Mouse (Mus musculus): ENCODE results near the gene A1cf.

The A1cf gene

GRCm38 (mm10) chr19:31868521-31868920 lies at the start of gene A1cf:
Gene A1cf (plus strand): TSS chr19:31868764.
- no peak for DNase-seq (ENCODE audit: low spot score)

GRCm38 (mm10) chr19:31834250-31834649 lies 34.3 kb upstream of the A1cf start:
- no peak for DNase-seq (ENCODE audit: low spot score)

GRCm38 (mm10) chr19:31861909-31862308 lies 6.7 kb upstream of the A1cf start:
- DNase-seq (ENCODE audit: low spot score), result no peak

- no peak for DNase-seq (ENCODE audit: low spot score)
Observed at GRCm38 (mm10) chr19:31862512-31863249, 5.9 kb upstream of the A1cf start.

- DNase-seq (ENCODE audit: low spot score), result no peak
Observed at GRCm38 (mm10) chr19:31865451-31865850, 3.1 kb upstream of the A1cf start.

GRCm38 (mm10) chr19:31868076-31868475 lies 488 bp upstream of the A1cf start:
- no peak for DNase-seq (ENCODE audit: low spot score)

- DNase-seq (ENCODE audit: low spot score), result no peak
Observed at GRCm38 (mm10) chr19:31868971-31869370, 407 bp downstream of the A1cf start.

- DNase-seq (ENCODE audit: low spot score), result no peak
Observed at GRCm38 (mm10) chr19:31871377-31871776, 2.8 kb downstream of the A1cf start.

GRCm38 (mm10) chr19:31877968-31878367 lies 9.4 kb downstream of the A1cf start:
- no peak for DNase-seq (ENCODE audit: low spot score)

GRCm38 (mm10) chr19:31884594-31884993 lies 16.0 kb downstream of the A1cf start:
- no peak for DNase-seq (ENCODE audit: low spot score)

GRCm38 (mm10) chr19:31887275-31887674 lies 18.7 kb downstream of the A1cf start:
- no peak for DNase-seq (ENCODE audit: low spot score)

GRCm38 (mm10) chr19:31889988-31890387 lies 21.4 kb downstream of the A1cf start:
- no peak for DNase-seq (ENCODE audit: low spot score)

- DNase-seq (ENCODE audit: low spot score), result no peak
Observed at GRCm38 (mm10) chr19:31891001-31891893, 22.7 kb downstream of the A1cf start.

- DNase-seq (ENCODE audit: low spot score), result no peak
Observed at GRCm38 (mm10) chr19:31895971-31896370, 27.4 kb downstream of the A1cf start.

- DNase-seq (ENCODE audit: low spot score), result no peak
Observed at GRCm38 (mm10) chr19:31896711-31897110, 28.1 kb downstream of the A1cf start.

- no peak for DNase-seq (ENCODE audit: low spot score)
Observed at GRCm38 (mm10) chr19:31905671-31906070, 37.1 kb downstream of the A1cf start.

- no peak for DNase-seq (ENCODE audit: low spot score)
Observed at GRCm38 (mm10) chr19:31910423-31910822, 41.9 kb downstream of the A1cf start.

- no peak for DNase-seq (ENCODE audit: low spot score)
Observed at GRCm38 (mm10) chr19:31913946-31914345, 45.4 kb downstream of the A1cf start.

GRCm38 (mm10) chr19:31920357-31920756 lies 51.8 kb downstream of the A1cf start:
- DNase-seq (ENCODE audit: low spot score), result no peak

GRCm38 (mm10) chr19:31921852-31922251 lies 53.3 kb downstream of the A1cf start:
- DNase-seq (ENCODE audit: low spot score), result no peak

- DNase-seq (ENCODE audit: low spot score), result no peak
Observed at GRCm38 (mm10) chr19:31923615-31924352, 55.2 kb downstream of the A1cf start.

- no peak for DNase-seq (ENCODE audit: low spot score)
Observed at GRCm38 (mm10) chr19:31950793-31951489, 82.4 kb downstream of the A1cf start.

Data from urinary bladder, postnatal 10 days (tissue).